ENCODE assay signal across 8 mouse cellular contexts in genomic region chr7:19269721-19270441, GRCm38 (mm10). TPM values are rescaled to one million over a fixed set of nuclear protein-coding genes. Genes with fewer than 3 reads are reported as not detected.
DNase-seq lines count a peak whose midpoint lies in the region; ATAC-seq lines count a peak whose summit lies in the region.

No protein-coding gene starts in this region.

- H3K27ac ChIP-seq in embryonic facial prominence, embryonic 10.5 days (replicated peaks): peak overlapping the region; percentile 90
- peak overlapping the region; percentile 94 for H3K27ac ChIP-seq in heart, embryonic 15.5 days
- peak overlapping the region; percentile 96 for H3K27ac ChIP-seq in stomach, embryonic 16.5 days (ENCODE audit: low read length)

- H3K9ac ChIP-seq in heart, embryonic 15.5 days: peak overlapping the region; percentile 94
- peak overlapping the region; percentile 96 for H3K9ac ChIP-seq in stomach, embryonic 16.5 days (ENCODE audit: low read length)

- 0 out of 2 replicates have a peak, but pooled peaks cover 1% of the 10 kb centered on the region for H3K27me3 ChIP-seq in embryonic facial prominence, embryonic 10.5 days (replicated peaks; ENCODE audit: low read depth, poor library complexity, severe bottlenecking)
- H3K27me3 ChIP-seq in heart, embryonic 15.5 days: no peaks in the 10 kb centered on the region
- H3K27me3 ChIP-seq in stomach, embryonic 16.5 days (ENCODE audit: control insufficient read depth, insufficient read depth, low read length): no peaks in the 10 kb centered on the region

- peaks cover 34% of the 10 kb centered on the region for H3K36me3 ChIP-seq in embryonic facial prominence, embryonic 10.5 days (replicated peaks)
- peaks cover 7% of the 10 kb centered on the region for H3K36me3 ChIP-seq in heart, embryonic 15.5 days
- H3K36me3 ChIP-seq in stomach, embryonic 16.5 days (ENCODE audit: control insufficient read depth, insufficient read depth, low read length): no peaks in the 10 kb centered on the region

- peak overlapping the region; percentile 93 for H3K4me2 ChIP-seq in heart, embryonic 15.5 days
- H3K4me2 ChIP-seq in stomach, embryonic 16.5 days (ENCODE audit: low read depth, low read length): peak overlapping the region; percentile 90

- peak; percentile 29 for DNase-seq in urinary bladder, postnatal 25 days (ENCODE audit: low spot score)
- no peak for DNase-seq in urinary bladder, adult 2 months (ENCODE audit: low spot score)
- peak; percentile 78 for DNase-seq in embryonic facial prominence, embryonic 10.5 days (ENCODE audit: low spot score)
- peak; percentile 92 for DNase-seq in kidney, postnatal 10 days
- peak; percentile 86 to 92 for DNase-seq in lung, postnatal 4 days
- no peak for DNase-seq in frontal cortex, postnatal 36 days (ENCODE audit: low spot score in 2 of 2)

- H3K4me3 ChIP-seq in embryonic facial prominence, embryonic 10.5 days: peak overlapping the region; percentile 75
- peak overlapping the region; percentile 95 for H3K4me3 ChIP-seq in heart, embryonic 15.5 days
- peak overlapping the region; percentile 98 for H3K4me3 ChIP-seq in stomach, embryonic 16.5 days (replicated peaks; ENCODE audit: low read length)

- H3K9me3 ChIP-seq in embryonic facial prominence, embryonic 10.5 days: no peaks in the 10 kb centered on the region
- no peaks in the 10 kb centered on the region for H3K9me3 ChIP-seq in heart, embryonic 15.5 days (replicated peaks)
- H3K9me3 ChIP-seq in stomach, embryonic 16.5 days (replicated peaks; ENCODE audit: control insufficient read depth, low read length): no peaks in the 10 kb centered on the region

- peak; percentile 69 for ATAC-seq in heart, embryonic 15.5 days (replicated peaks; ENCODE audit: insufficient number of reproducible peaks, insufficient read depth, low FRiP score, low read depth)
- ATAC-seq in stomach, embryonic 16.5 days (ENCODE audit: insufficient read depth, low FRiP score): peak; percentile 68

- under 1% methylated on average over 19 of the region's 19 CpGs for WGBS in embryonic facial prominence, embryonic 10.5 days
- WGBS in heart, embryonic 15.5 days: under 1% methylated on average over 18 of the region's 19 CpGs
- 1% methylated on average over 17 of the region's 19 CpGs for WGBS in stomach, embryonic 16.5 days

- peaks cover 46% of the 10 kb centered on the region for H3K4me1 ChIP-seq in embryonic facial prominence, embryonic 10.5 days
- H3K4me1 ChIP-seq in heart, embryonic 15.5 days (replicated peaks): peaks cover 58% of the 10 kb centered on the region
- H3K4me1 ChIP-seq in stomach, embryonic 16.5 days (ENCODE audit: control insufficient read depth, insufficient read depth, low read length): peaks cover 45% of the 10 kb centered on the region

RNA-seq across cellular contexts. Expression of gene Vasp, which starts 1.7 kb away (rescaled TPM):
- polyA plus RNA-seq in urinary bladder, adult 2 months (2012; rRNA removed): 133 and 146 TPM in 2 replicates
- polyA plus RNA-seq in embryonic facial prominence, embryonic 10.5 days (2016; fragmentation: Nextera tagmentation; extraction: Ambion mirVana): 56.7 and 61.1 TPM in 2 replicates
- 81.2 and 81.6 TPM in 2 replicates for polyA plus RNA-seq in heart, embryonic 15.5 days (2015; fragmentation: Nextera tagmentation; extraction: Ambion mirVana)
- polyA plus RNA-seq in stomach, embryonic 16.5 days (2015; fragmentation: Nextera tagmentation; extraction: Ambion mirVana): 77.8 and 85.6 TPM in 2 replicates

RNA-seq across cellular contexts. Expression of gene Ppm1n, which starts 10.0 kb away (rescaled TPM):
- 0.04 and 0.29 TPM in 2 replicates for polyA plus RNA-seq in urinary bladder, adult 2 months (2012; rRNA removed)
- polyA plus RNA-seq in embryonic facial prominence, embryonic 10.5 days (2016; fragmentation: Nextera tagmentation; extraction: Ambion mirVana): 0.25 TPM in 1 of 2 replicates, not detected in the other
- 0.11 and 0.16 TPM in 2 replicates for polyA plus RNA-seq in heart, embryonic 15.5 days (2015; fragmentation: Nextera tagmentation; extraction: Ambion mirVana)
- polyA plus RNA-seq in stomach, embryonic 16.5 days (2015; fragmentation: Nextera tagmentation; extraction: Ambion mirVana): 0.17 TPM in 1 of 2 replicates, not detected in the other

RNA-seq across cellular contexts. Expression of gene Rtn2, which starts 12.5 kb away (rescaled TPM):
- polyA plus RNA-seq in urinary bladder, adult 2 months (2012; rRNA removed): 36.2 and 45.7 TPM in 2 replicates
- polyA plus RNA-seq in embryonic facial prominence, embryonic 10.5 days (2016; fragmentation: Nextera tagmentation; extraction: Ambion mirVana): 16.6 and 18.8 TPM in 2 replicates
- polyA plus RNA-seq in heart, embryonic 15.5 days (2015; fragmentation: Nextera tagmentation; extraction: Ambion mirVana): 27.2 TPM in 2 replicates
- 14.8 and 21.7 TPM in 2 replicates for polyA plus RNA-seq in stomach, embryonic 16.5 days (2015; fragmentation: Nextera tagmentation; extraction: Ambion mirVana)

RNA-seq across cellular contexts. Expression of gene Fosb, which starts 40.0 kb away (rescaled TPM):
- polyA plus RNA-seq in urinary bladder, adult 2 months (2012; rRNA removed): 1.5 and 2.6 TPM in 2 replicates
- polyA plus RNA-seq in embryonic facial prominence, embryonic 10.5 days (2016; fragmentation: Nextera tagmentation; extraction: Ambion mirVana): 0.09 TPM in 1 of 2 replicates, not detected in the other
- polyA plus RNA-seq in heart, embryonic 15.5 days (2015; fragmentation: Nextera tagmentation; extraction: Ambion mirVana): 0.20 and 0.47 TPM in 2 replicates
- 0.25 and 0.27 TPM in 2 replicates for polyA plus RNA-seq in stomach, embryonic 16.5 days (2015; fragmentation: Nextera tagmentation; extraction: Ambion mirVana)

RNA-seq across cellular contexts. Expression of gene Opa3, which starts 41.7 kb away (rescaled TPM):
- polyA plus RNA-seq in urinary bladder, adult 2 months (2012; rRNA removed): 18.1 and 19.4 TPM in 2 replicates
- 46.4 and 49.4 TPM in 2 replicates for polyA plus RNA-seq in embryonic facial prominence, embryonic 10.5 days (2016; fragmentation: Nextera tagmentation; extraction: Ambion mirVana)
- 33.8 and 37.9 TPM in 2 replicates for polyA plus RNA-seq in heart, embryonic 15.5 days (2015; fragmentation: Nextera tagmentation; extraction: Ambion mirVana)
- polyA plus RNA-seq in stomach, embryonic 16.5 days (2015; fragmentation: Nextera tagmentation; extraction: Ambion mirVana): 33.0 and 34.5 TPM in 2 replicates

Comparison
In these comparisons a context has a peak if more than half of its experiments do, and no peak if none do; other contexts are left out.
1. DNase-seq: peak in urinary bladder, postnatal 25 days (single experiment), embryonic facial prominence, embryonic 10.5 days (single experiment), kidney, postnatal 10 days (single experiment) and lung, postnatal 4 days (2 of 2); none in urinary bladder, adult 2 months (single experiment) and frontal cortex, postnatal 36 days (0 of 2).
2. Peak in every context shown above with its lines, with median percentiles within 50 percentile points of each other: H3K27ac ChIP-seq and H3K4me3 ChIP-seq.